Mouse (Mus musculus) 416B (cell line): ENCODE data around the gene Frem1.

Source experiments
- DNase-seq: peaks from one replicate; pipeline ENCODE4 v3.0.0; 2011; ENCODE audit warnings: low read depth

Gene Frem1

GRCm38 (mm10) chr4:83051634-83052577 lies at the start of gene Frem1:
Gene Frem1 (minus strand): TSS chr4:83052339.
- DNase-seq: no peak

GRCm38 (mm10) chr4:83099025-83099424 lies 46.9 kb upstream of the Frem1 start:
- DNase-seq: no peak

- DNase-seq: no peak
Observed at GRCm38 (mm10) chr4:83093941-83094340, 41.8 kb upstream of the Frem1 start.

- DNase-seq: no peak
Observed at GRCm38 (mm10) chr4:83090691-83091448, 38.7 kb upstream of the Frem1 start.

GRCm38 (mm10) chr4:83080364-83081174 lies 28.4 kb upstream of the Frem1 start:
- DNase-seq: no peak

- DNase-seq: no peak
Observed at GRCm38 (mm10) chr4:83064191-83064590, 12.1 kb upstream of the Frem1 start.

GRCm38 (mm10) chr4:83061564-83061963 lies 9.4 kb upstream of the Frem1 start:
- DNase-seq: peak; percentile 16

- no peak for DNase-seq
Observed at GRCm38 (mm10) chr4:83058617-83059016, 6.5 kb upstream of the Frem1 start.

- DNase-seq: no peak
Observed at GRCm38 (mm10) chr4:83058182-83058581, 6.0 kb upstream of the Frem1 start.

GRCm38 (mm10) chr4:83056496-83056895 lies 4.4 kb upstream of the Frem1 start:
- DNase-seq: no peak

- DNase-seq: peak; percentile 67
Observed at GRCm38 (mm10) chr4:83055444-83055843, 3.3 kb upstream of the Frem1 start.

GRCm38 (mm10) chr4:83053206-83053605 lies 1.1 kb upstream of the Frem1 start:
- no peak for DNase-seq

GRCm38 (mm10) chr4:83051176-83051575 lies 963 bp downstream of the Frem1 start:
- no peak for DNase-seq

- DNase-seq: no peak
Observed at GRCm38 (mm10) chr4:83050151-83050796, 1.9 kb downstream of the Frem1 start.

- no peak for DNase-seq
Observed at GRCm38 (mm10) chr4:83049288-83049687, 2.9 kb downstream of the Frem1 start.

GRCm38 (mm10) chr4:83048561-83048960 lies 3.6 kb downstream of the Frem1 start:
- no peak for DNase-seq

GRCm38 (mm10) chr4:83046806-83047205 lies 5.3 kb downstream of the Frem1 start:
- DNase-seq: no peak

GRCm38 (mm10) chr4:83046069-83046468 lies 6.1 kb downstream of the Frem1 start:
- no peak for DNase-seq

GRCm38 (mm10) chr4:83045266-83045665 lies 6.9 kb downstream of the Frem1 start:
- no peak for DNase-seq

- no peak for DNase-seq
Observed at GRCm38 (mm10) chr4:83040780-83041179, 11.4 kb downstream of the Frem1 start.

- no peak for DNase-seq
Observed at GRCm38 (mm10) chr4:83032780-83033179, 19.4 kb downstream of the Frem1 start.

GRCm38 (mm10) chr4:83031591-83031990 lies 20.5 kb downstream of the Frem1 start:
- no peak for DNase-seq
